In genomic region chr1:175363606-175364005, GRCm38 (mm10) we compare ENCODE assay signal across 19 mouse cellular contexts.
DNase-seq lines count a peak whose midpoint lies in the region; ATAC-seq lines count a peak whose summit lies in the region.
"Had no signal": no experiment of that assay in that cellular context is flagged by ENCODE, and none has a peak within 500 bp of the region (broad histone marks: within the 10 kb centered on the region; RNA-seq: fewer than 3 reads in every experiment).

No protein-coding gene starts in this region.

- H3K4me1 ChIP-seq in midbrain, embryonic 11.5 days (ENCODE audit: control insufficient read depth, insufficient read depth, low read length), result no peaks in the 10 kb centered on the region
- no peaks in the 10 kb centered on the region for H3K4me1 ChIP-seq in midbrain, embryonic 16.5 days (ENCODE audit: control insufficient read depth, insufficient read depth, low read length)
- H3K4me1 ChIP-seq: hindbrain, embryonic 15.5 days; intestine, embryonic 15.5 days had no signal

- WGBS in midbrain, embryonic 11.5 days, result 63% methylated on average over 3 of the region's 3 CpGs
- WGBS in midbrain, embryonic 16.5 days, result 54% methylated on average over 3 of the region's 3 CpGs

- no peak overlapping the region for H3K9ac ChIP-seq in midbrain, embryonic 11.5 days (ENCODE audit: low read length)
- H3K9ac ChIP-seq in midbrain, embryonic 16.5 days (ENCODE audit: low read depth, low read length), result no peak overlapping the region
- H3K9ac ChIP-seq: forebrain, embryonic 13.5 days; hindbrain, embryonic 15.5 days; intestine, embryonic 15.5 days had no signal

- no peak overlapping the region for H3K27ac ChIP-seq in midbrain, embryonic 11.5 days (ENCODE audit: low read depth, low read length)
- no peak overlapping the region for H3K27ac ChIP-seq in midbrain, embryonic 16.5 days (ENCODE audit: low read length)
- H3K27ac ChIP-seq: forebrain, embryonic 10.5 days; forebrain, embryonic 13.5 days; gastrocnemius, adult 2 months; hindbrain, embryonic 15.5 days; intestine, embryonic 15.5 days had no signal

- H3K36me3 ChIP-seq in midbrain, embryonic 11.5 days (ENCODE audit: control insufficient read depth, insufficient read depth, low read length), result no peaks in the 10 kb centered on the region
- no peaks in the 10 kb centered on the region for H3K36me3 ChIP-seq in midbrain, embryonic 16.5 days (ENCODE audit: control insufficient read depth, insufficient read depth, low read length)
- H3K36me3 ChIP-seq: forebrain, embryonic 10.5 days; hindbrain, embryonic 15.5 days; intestine, embryonic 15.5 days had no signal

- ATAC-seq in midbrain, embryonic 11.5 days (ENCODE audit: low FRiP score), result peak; percentile 44; the same call in 1 of the 2 replicates
- ATAC-seq in midbrain, embryonic 16.5 days, result no peak
- ATAC-seq: forebrain, embryonic 13.5 days; forebrain, embryonic 16.5 days; intestine, embryonic 15.5 days; Patski had no signal

- H3K4me3 ChIP-seq in midbrain, embryonic 11.5 days (ENCODE audit: low read depth, low read length), result no peak overlapping the region
- no peak overlapping the region for H3K4me3 ChIP-seq in midbrain, embryonic 16.5 days (ENCODE audit: low read depth, low read length)
- H3K4me3 ChIP-seq: forebrain, embryonic 10.5 days; forebrain, embryonic 13.5 days; gastrocnemius, adult 2 months; hindbrain, embryonic 15.5 days; intestine, embryonic 15.5 days had no signal

- DNase-seq in cerebellum, adult 9-10 months, result peak; percentile 43
- no peak for DNase-seq in cerebellum, postnatal 36 days
- DNase-seq in midbrain, embryonic 11.5 days (ENCODE audit: low spot score, missing footprints), result peak; percentile 79
- DNase-seq in Muller cell, postnatal 12 days (ENCODE audit: inconsistent ontology term), result peak; percentile 13
- DNase-seq in frontal cortex, postnatal 36 days (ENCODE audit: low spot score in 2 of 2), result no peak
- DNase-seq: adrenal gland, postnatal 14 days; cerebellum, adult 11 months; cerebellum, postnatal 10 days; gastrocnemius, adult 2 months; gastrocnemius, postnatal 14 days; heart, adult 11 months had no signal

- H3K9me3 ChIP-seq in midbrain, embryonic 11.5 days (ENCODE audit: control insufficient read depth, low read length), result no peaks in the 10 kb centered on the region
- H3K9me3 ChIP-seq in midbrain, embryonic 16.5 days (replicated peaks; ENCODE audit: control insufficient read depth, low read length, poor library complexity, severe bottlenecking), result no peaks in the 10 kb centered on the region
- H3K9me3 ChIP-seq: forebrain, embryonic 10.5 days; forebrain, embryonic 13.5 days; hindbrain, embryonic 15.5 days; intestine, embryonic 15.5 days had no signal

- H3K4me2 ChIP-seq in midbrain, embryonic 11.5 days, result no peak overlapping the region
- H3K4me2 ChIP-seq in midbrain, embryonic 16.5 days (ENCODE audit: low read length), result no peak overlapping the region
- H3K4me2 ChIP-seq: forebrain, embryonic 13.5 days; heart, embryonic 11.5 days; hindbrain, embryonic 15.5 days; intestine, embryonic 15.5 days had no signal

- H3K27me3 ChIP-seq in midbrain, embryonic 11.5 days (ENCODE audit: control insufficient read depth, insufficient read depth, low read length), result no peaks in the 10 kb centered on the region
- H3K27me3 ChIP-seq in midbrain, embryonic 16.5 days (ENCODE audit: control insufficient read depth, insufficient read depth, low read depth, low read length), result no peaks in the 10 kb centered on the region
- H3K27me3 ChIP-seq: forebrain, embryonic 13.5 days; hindbrain, embryonic 15.5 days; intestine, embryonic 15.5 days; Patski had no signal

Comparison
In these comparisons a context has a peak if more than half of its experiments do, and no peak if none do; other contexts are left out.
1. DNase-seq: peak in cerebellum, adult 9-10 months (single experiment), midbrain, embryonic 11.5 days (single experiment) and Muller cell, postnatal 12 days (single experiment); none in cerebellum, postnatal 36 days (0 of 2) and frontal cortex, postnatal 36 days (0 of 2).